In genomic region chr16:52033381-52034315, GRCm38 (mm10) we compare ENCODE assay signal across 9 mouse cellular contexts. TPM values are rescaled to one million over a fixed set of nuclear protein-coding genes. Genes with fewer than 3 reads are reported as not detected.
DNase-seq lines count a peak whose midpoint lies in the region; ATAC-seq and TF ChIP-seq lines count a peak whose summit lies in the region.
"Had no signal": no experiment of that assay in that cellular context is flagged by ENCODE, and none has a peak within 500 bp of the region (broad histone marks: within the 10 kb centered on the region; RNA-seq: fewer than 3 reads in every experiment).

No protein-coding gene starts in this region.

- no peak for TF ChIP-seq EP300 in heart, adult 2 months (IDR thresholded peaks at IDR 0.05; ENCODE audit: insufficient read depth, low read depth, low read length)

- peak overlapping the region; percentile 99; the same call in 1 of the 2 replicates for H3K27ac ChIP-seq in heart, adult 2 months
- no peak overlapping the region for H3K27ac ChIP-seq in forebrain, embryonic 14.5 days (ENCODE audit: low read depth, low read length)
- peak overlapping the region; percentile 86 for H3K27ac ChIP-seq in macrophage

- TF ChIP-seq POLR2A in heart, adult 2 months (IDR thresholded peaks at IDR 0.05; ENCODE audit: insufficient read depth, low read depth, low read length) = no peak

- peaks cover 1% of the 10 kb centered on the region for H3K79me2 ChIP-seq in heart, adult 2 months (replicated peaks; ENCODE audit: control insufficient read depth, insufficient read depth, low read length)
- peaks cover 71% of the 10 kb centered on the region for H3K79me2 ChIP-seq in macrophage (ENCODE audit: inconsistent target)

- intact Hi-C loops in heart, adult 2 months (cut with DNase I) = loop anchor here (5.0 kb wide), 3 partner anchors 44 to 149 kb away; no protein-coding TSS in a partner anchor

- H3K9me3 ChIP-seq in forebrain, embryonic 14.5 days (replicated peaks; ENCODE audit: control insufficient read depth, low read length) = no peaks in the 10 kb centered on the region

- no peaks in the 10 kb centered on the region for H3K27me3 ChIP-seq in heart, adult 2 months (ENCODE audit: control insufficient read depth, insufficient read depth, low read length)
- no peaks in the 10 kb centered on the region for H3K27me3 ChIP-seq in forebrain, embryonic 14.5 days (replicated peaks; ENCODE audit: control insufficient read depth, insufficient read depth, low read length)

- peaks cover 49% of the 10 kb centered on the region for H3K36me3 ChIP-seq in heart, adult 2 months (ENCODE audit: control insufficient read depth, insufficient read depth, low read length)
- peaks cover 24% of the 10 kb centered on the region; the same call in 1 of the 2 replicates for H3K36me3 ChIP-seq in forebrain, embryonic 14.5 days (ENCODE audit: control insufficient read depth, insufficient read depth, low read length)
- no peaks in the 10 kb centered on the region for H3K36me3 ChIP-seq in macrophage (ENCODE audit: inconsistent target)

- H3K4me3 ChIP-seq in heart, adult 2 months = no peak overlapping the region; the same call in 1 of the 2 replicates
- H3K4me3 ChIP-seq in forebrain, embryonic 14.5 days (ENCODE audit: low read depth, low read length) = peak overlapping the region; percentile 96
- peak overlapping the region; percentile 71 for H3K4me3 ChIP-seq in macrophage (ENCODE audit: inconsistent target)

- peaks cover 11% of the 10 kb centered on the region for H3K4me1 ChIP-seq in heart, adult 2 months (ENCODE audit: control insufficient read depth, insufficient read depth, low read length)
- H3K4me1 ChIP-seq in forebrain, embryonic 14.5 days (ENCODE audit: control insufficient read depth, insufficient read depth, low read length) = peaks cover 23% of the 10 kb centered on the region

- 88% methylated on average over 4 of the region's 4 CpGs for WGBS in heart, adult 2 months
- WGBS in forebrain, embryonic 14.5 days = 93% methylated on average over 4 of the region's 4 CpGs
- 74% methylated on average over 3 of the region's 4 CpGs for WGBS in macrophage (ENCODE audit: missing documents)

- H3K9ac ChIP-seq in heart, adult 2 months (ENCODE audit: low read depth, low read length) = no peak overlapping the region
- H3K9ac ChIP-seq in forebrain, embryonic 14.5 days (ENCODE audit: low read length) = no peak overlapping the region

- ATAC-seq in forebrain, embryonic 14.5 days = no peak

- TF ChIP-seq CTCF in heart, adult 2 months (IDR thresholded peaks at IDR 0.05) = no peak

- DNase-seq in heart, adult 2 months = no peak
- DNase-seq in heart, adult 18-20 months = no peak
- DNase-seq in 3T3-L1 (ENCODE audit: low read depth, low spot score) = peak; percentile 11
- no peak for DNase-seq in forebrain, embryonic 14.5 days (ENCODE audit: low spot score)
- DNase-seq in right cerebral cortex, postnatal 10 days (ENCODE audit: low spot score in 2 of 2) = no peak
- DNase-seq in spleen, postnatal 10 days (ENCODE audit: low spot score in 2 of 2) = no peak
- no peak for DNase-seq in kidney, postnatal 36 days
- DNase-seq: adrenal gland, postnatal 14 days had no signal

- peak overlapping the region; percentile 67 for H3K4me2 ChIP-seq in forebrain, embryonic 14.5 days (ENCODE audit: low read length)

RNA-seq across cellular contexts. Expression of gene Cblb, which starts 2.6 kb away (rescaled TPM):
- 10 to 100 TPM; 13.6 to 14.0 TPM for total RNA-seq in heart, adult 2 months (2021)
- 7.5 and 9.8 TPM in 2 replicates for polyA plus RNA-seq in heart, adult 2 months (2012; rRNA removed)
- total RNA-seq in heart, adult 18-20 months (2021) = 10 to 100 TPM; 10.9 to 14.4 TPM
- polyA plus RNA-seq in forebrain, embryonic 14.5 days (2014; fragmentation: Nextera tagmentation; extraction: Ambion mirVana) = 16.8 and 19.2 TPM in 2 replicates
- total RNA-seq in macrophage (2018; cell fraction: chromatin; rRNA removed) = 100 to 1,000 TPM in 25 of 26 experiments, 10 to 100 TPM in 1; 92.5 to 359 (median 198) TPM
- total RNA-seq in macrophage (2018; cell fraction: cytosol; rRNA removed) = 10 to 100 TPM; 26.4 to 76.5 (median 50.1) TPM
- 100 to 1,000 TPM in 25 of 26 experiments, 10 to 100 TPM in 1; 67.6 to 284 (median 142) TPM for total RNA-seq in macrophage (2018; cell fraction: nucleus; rRNA removed)
- polyA plus RNA-seq in macrophage (2018) = 30.7 to 36.8 TPM (median 33.5 TPM) in 3 replicates
